Mouse (Mus musculus) testis, adult 2 months (tissue): ENCODE data around the gene C9.

Experiments used
- CTCF ChIP-seq: fragments of 200-500 bp; IDR thresholded peaks from 2 replicates; pipeline ENCODE4 v1.5.1; 2012; ENCODE audit warnings: low read depth, mild to moderate bottlenecking, inconsistent platforms, low read length, moderate library complexity; ENCODE audit not compliant: control insufficient read depth, insufficient read depth, insufficient replicate concordance
- POLR2A ChIP-seq: fragments of 200-500 bp; IDR thresholded peaks from 2 replicates; pipeline ENCODE4 v1.6.1; 2012; ENCODE audit warnings: low read depth, mild to moderate bottlenecking, inconsistent platforms, low read length, moderate library complexity; ENCODE audit not compliant: control insufficient read depth

GRCm38 (mm10) chr15:6519417-6520255, 74.5 kb downstream of the C9 start:
- TF ChIP-seq CTCF (no peak), POLR2A (no peak)
